Mouse (Mus musculus) forebrain, embryonic 10.5 days (tissue): Measurements from ENCODE around the gene Pomgnt2. TPM values are rescaled to one million over a fixed set of nuclear protein-coding genes. Genes with fewer than 3 reads are reported as not detected.

ENCODE experiments used
- DNase-seq: peaks from one replicate; pipeline ENCODE4 v3.0.0-alpha.2; 2017; ENCODE audit warnings: low spot score; ENCODE audit errors: extremely low spot score
- H3K27ac ChIP-seq: fragments of 300-500 bp; sonication (generic); 2 replicates; pipeline ENCODE4 v1.5.1; 2016; ENCODE audit warnings: mild to moderate bottlenecking
- H3K27me3 ChIP-seq: fragments of 300-500 bp; sonication (generic); 2 replicates; pipeline ENCODE4 v1.6.1; 2016; ENCODE audit warnings: mild to moderate bottlenecking; ENCODE audit not compliant: poor library complexity, severe bottlenecking
- H3K36me3 ChIP-seq: fragments of 300-500 bp; sonication (generic); replicated peaks from 2 replicates; pipeline ENCODE4 v1.6.1; 2016; ENCODE audit warnings: mild to moderate bottlenecking, moderate library complexity
- H3K4me1 ChIP-seq: fragments of 300-500 bp; sonication (generic); 2 replicates; pipeline ENCODE4 v1.6.1; 2016
- H3K4me3 ChIP-seq: fragments of 300-500 bp; sonication (generic); 2 replicates; pipeline ENCODE4 v1.5.1; 2016; ENCODE audit warnings: mild to moderate bottlenecking, moderate library complexity
- H3K9me3 ChIP-seq: fragments of 300-500 bp; sonication (generic); 2 replicates; pipeline ENCODE4 v1.6.1; 2016; ENCODE audit warnings: mild to moderate bottlenecking, moderate library complexity
- WGBS: fragments of 180-500 bp; shearing (Covaris S2); methylation state at CpG from one replicate; pipeline ENCODE4 v1.1.7; 2016; 5-methylcytosine and 5-hydroxymethylcytosine counted together
- polyA plus RNA-seq: library from polyadenylated mRNA; unstranded; fragments of >200 nt; fragmentation: Nextera tagmentation; extraction: Ambion mirVana; gene quantifications from 2 replicates; pipeline ENCODE4 v1.2.1, GENCODE M21; 2016

Pomgnt2 gene
- polyA plus RNA-seq, 1 experiment from 2014 or later: 12.5 TPM

DNA sequence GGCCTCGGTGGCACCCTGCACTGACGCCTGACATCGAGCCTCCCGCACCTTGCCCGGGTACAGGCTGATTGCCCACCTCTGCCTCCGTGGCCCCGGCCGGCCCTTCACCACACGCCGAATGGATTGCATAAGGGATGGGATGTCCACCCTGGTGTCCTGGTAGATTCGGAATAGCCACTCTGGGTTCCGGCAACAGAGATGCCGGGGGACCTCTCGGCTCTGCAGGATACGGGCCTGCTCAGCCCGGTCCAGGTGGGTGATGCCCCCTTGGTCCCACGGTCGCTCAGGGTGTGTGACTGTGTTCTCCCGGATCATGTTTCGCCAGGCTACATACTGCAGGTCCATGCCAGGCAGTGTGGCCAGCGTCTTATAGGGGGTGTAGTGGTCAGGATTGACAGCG lies 14.7 kb downstream of the Pomgnt2 start:
- H3K4me3 ChIP-seq: no peak overlapping the region
- H3K4me1 ChIP-seq: peaks cover 10% of the 10 kb centered on the region
- H3K27me3 ChIP-seq: no peaks in the 10 kb centered on the region
- no peak overlapping the region for H3K27ac ChIP-seq
- no peaks in the 10 kb centered on the region for H3K9me3 ChIP-seq
- 95% methylated on average over 22 of the region's 22 CpGs for WGBS
- peaks cover 24% of the 10 kb centered on the region for H3K36me3 ChIP-seq
- no peak for DNase-seq

DNA sequence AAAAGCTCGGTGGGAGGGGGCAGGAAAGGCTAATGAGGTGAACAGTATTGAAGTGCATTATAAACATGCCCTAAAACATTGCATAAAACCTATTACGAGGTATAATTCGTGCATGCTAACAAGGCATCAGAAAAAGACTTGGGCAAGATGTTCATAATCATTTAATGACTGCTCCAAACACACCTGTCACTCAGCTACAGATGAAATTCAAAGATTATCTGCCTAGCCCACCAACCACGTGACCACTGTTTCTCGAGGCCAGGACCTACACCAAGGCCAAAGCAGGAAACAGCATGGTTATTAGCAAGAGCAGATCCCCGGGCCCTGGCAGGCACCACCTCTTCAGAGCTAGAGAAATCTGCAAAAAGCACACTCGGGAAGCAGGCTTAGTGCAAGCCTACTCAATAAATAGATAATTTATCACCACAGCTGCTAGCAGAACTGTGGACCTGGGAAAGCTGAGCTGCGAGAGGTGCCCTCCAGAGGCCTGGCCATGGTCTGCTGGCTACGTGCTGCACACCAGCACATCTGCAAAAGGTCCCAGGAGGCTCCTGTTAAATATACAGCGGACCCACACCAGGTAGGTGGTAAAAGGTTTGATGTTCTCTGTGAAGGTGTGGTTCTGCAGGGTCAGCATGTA lies 15.3 kb downstream of the Pomgnt2 start:
- no peak for DNase-seq
- 89% methylated on average over 10 of the region's 10 CpGs for WGBS
- Histone ChIP-seq H3K4me3 (no peak overlapping the region), H3K27ac (no peak overlapping the region), H3K27me3 (no peaks in the 10 kb centered on the region), H3K4me1 (peaks cover 10% of the 10 kb centered on the region), H3K9me3 (no peaks in the 10 kb centered on the region), H3K36me3 (peaks cover 24% of the 10 kb centered on the region)

DNA sequence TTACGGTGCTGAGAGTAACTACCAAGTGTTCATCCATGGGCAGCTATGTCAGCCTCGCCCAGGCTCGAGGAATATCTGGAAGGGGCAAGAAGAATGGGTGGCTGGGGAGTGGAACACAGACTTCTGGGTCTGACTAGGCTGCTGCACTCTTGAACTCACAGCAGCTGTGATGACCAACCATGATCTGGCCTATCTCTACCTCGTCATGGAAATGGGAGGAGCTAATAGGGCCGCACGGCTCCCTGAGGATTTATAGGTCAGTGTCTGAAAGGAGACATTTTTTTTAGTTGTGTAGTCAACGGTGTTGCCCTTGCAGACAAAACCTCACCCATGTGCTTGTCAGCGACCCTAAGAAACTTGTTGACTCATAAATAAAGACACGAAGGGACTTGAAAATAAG lies 15.9 kb downstream of the Pomgnt2 start:
- H3K9me3 ChIP-seq: no peaks in the 10 kb centered on the region
- H3K36me3 ChIP-seq: peaks cover 24% of the 10 kb centered on the region
- H3K4me1 ChIP-seq: peaks cover 10% of the 10 kb centered on the region
- H3K27ac ChIP-seq: no peak overlapping the region
- no peak for DNase-seq
- no peaks in the 10 kb centered on the region for H3K27me3 ChIP-seq
- 90% methylated on average over 9 of the region's 9 CpGs for WGBS
- no peak overlapping the region for H3K4me3 ChIP-seq

GRCm38 (mm10) chr9:121975321-121975720 lies 21.6 kb downstream of the Pomgnt2 start:
- DNase-seq: no peak
- WGBS: 73% methylated on average over 2 of the region's 2 CpGs
- no peaks in the 10 kb centered on the region for H3K4me1 ChIP-seq
- H3K4me3 ChIP-seq: no peak overlapping the region
- no peaks in the 10 kb centered on the region for H3K9me3 ChIP-seq
- no peak overlapping the region for H3K27ac ChIP-seq
- H3K36me3 ChIP-seq: no peaks in the 10 kb centered on the region
- H3K27me3 ChIP-seq: no peaks in the 10 kb centered on the region

DNA sequence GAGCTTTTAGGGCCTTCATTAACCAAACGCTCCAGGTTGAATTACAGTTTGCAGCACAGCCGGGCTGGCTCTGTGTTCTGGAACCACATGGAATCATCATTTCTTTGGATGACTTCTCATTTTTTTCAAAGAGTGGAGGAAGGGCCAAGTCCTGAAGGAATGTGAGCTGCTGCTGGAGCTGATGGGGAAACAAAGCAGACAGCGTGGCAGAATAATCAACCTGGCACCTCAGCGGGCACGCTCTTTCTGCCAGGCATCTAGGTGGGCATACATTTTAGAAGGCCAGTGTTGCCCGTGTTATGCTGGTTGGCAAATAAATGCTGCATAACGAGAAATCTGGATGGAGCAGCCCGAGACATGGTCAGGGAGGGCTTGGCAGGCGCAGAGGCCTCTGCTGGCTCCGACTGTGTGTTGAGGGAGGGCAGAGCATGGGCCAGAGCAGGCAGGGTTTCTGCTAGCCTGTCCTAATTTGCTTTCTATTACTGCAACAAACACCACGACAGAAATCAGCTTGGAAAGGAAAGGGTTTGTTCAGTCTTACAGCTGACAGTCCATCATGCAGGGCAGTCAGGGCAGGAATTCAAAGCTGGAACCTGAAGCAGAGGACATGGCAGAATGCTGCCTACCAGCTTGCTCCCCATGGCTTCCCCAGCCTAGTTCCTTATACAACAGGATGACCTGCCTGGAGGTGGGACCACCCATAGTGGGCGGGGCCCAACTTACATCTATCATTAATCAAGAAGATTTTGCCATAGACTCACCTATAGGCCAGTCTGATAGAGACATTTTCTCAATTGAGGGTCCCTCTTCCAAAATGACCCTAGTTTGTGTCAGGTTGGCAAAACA lies 22.5 kb downstream of the Pomgnt2 start:
- no peaks in the 10 kb centered on the region for H3K36me3 ChIP-seq
- DNase-seq: no peak
- H3K4me1 ChIP-seq: no peaks in the 10 kb centered on the region
- no peaks in the 10 kb centered on the region for H3K9me3 ChIP-seq
- 88% methylated on average over 12 of the region's 12 CpGs for WGBS
- no peaks in the 10 kb centered on the region for H3K27me3 ChIP-seq
- no peak overlapping the region for H3K27ac ChIP-seq
- no peak overlapping the region for H3K4me3 ChIP-seq

DNA sequence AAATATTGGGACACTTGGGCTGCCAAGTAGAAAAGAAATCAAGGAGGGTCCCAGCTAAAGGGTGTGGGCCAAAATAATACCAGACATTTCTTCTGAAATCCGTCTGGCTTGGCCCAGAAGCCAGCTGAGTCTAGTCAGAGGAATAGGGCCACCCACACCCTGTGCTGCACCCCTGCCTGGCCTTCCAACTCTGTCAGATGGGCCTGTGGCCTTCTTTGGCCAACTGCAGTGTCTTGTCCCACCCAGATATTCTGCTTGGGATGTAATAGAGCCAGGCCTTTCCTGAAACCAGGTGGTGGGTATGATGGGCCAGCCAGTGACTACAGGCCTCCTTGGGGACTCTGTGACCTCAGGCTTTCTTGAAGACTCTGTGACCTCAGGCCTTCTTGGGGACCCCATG lies 23.7 kb downstream of the Pomgnt2 start:
- no peak overlapping the region for H3K27ac ChIP-seq
- 67% methylated on average over 1 of the region's 1 CpGs for WGBS
- no peak for DNase-seq
- no peaks in the 10 kb centered on the region for H3K9me3 ChIP-seq
- H3K36me3 ChIP-seq: no peaks in the 10 kb centered on the region
- no peaks in the 10 kb centered on the region for H3K27me3 ChIP-seq
- H3K4me3 ChIP-seq: no peak overlapping the region
- H3K4me1 ChIP-seq: no peaks in the 10 kb centered on the region

DNA sequence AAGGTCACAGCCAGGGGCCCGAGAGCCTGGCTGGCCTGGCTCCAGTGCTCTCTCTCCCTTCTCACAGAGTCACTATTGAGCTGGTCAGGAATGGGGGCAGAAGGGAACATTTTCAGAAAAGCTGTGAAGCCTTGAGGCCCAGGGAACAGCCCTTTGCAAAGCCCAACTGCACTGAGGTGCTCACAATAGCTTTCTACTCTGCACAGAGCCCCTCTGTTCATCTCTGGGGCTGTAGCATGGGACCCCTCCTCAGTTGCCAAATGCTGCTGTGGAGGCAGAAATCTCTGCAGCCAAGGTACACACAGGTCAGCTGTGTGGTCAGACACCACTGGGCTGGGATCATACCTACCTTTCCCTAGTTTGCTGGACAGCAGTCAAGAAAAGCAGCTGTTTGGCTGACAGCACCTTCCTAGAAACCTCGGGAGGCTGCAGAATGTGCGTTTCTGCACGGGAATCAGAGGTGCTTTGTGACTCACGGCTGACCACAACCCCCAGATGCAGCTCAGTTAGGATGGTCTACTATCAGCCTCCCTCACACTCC lies 27.0 kb downstream of the Pomgnt2 start:
- Histone ChIP-seq H3K9me3 (no peaks in the 10 kb centered on the region), H3K36me3 (no peaks in the 10 kb centered on the region), H3K27me3 (no peaks in the 10 kb centered on the region), H3K27ac (no peak overlapping the region), H3K4me3 (no peak overlapping the region), H3K4me1 (no peaks in the 10 kb centered on the region)
- WGBS: 77% methylated on average over 5 of the region's 5 CpGs
- DNase-seq: no peak

- Histone ChIP-seq H3K36me3 (no peaks in the 10 kb centered on the region), H3K9me3 (no peaks in the 10 kb centered on the region), H3K27ac (no peak overlapping the region), H3K27me3 (no peaks in the 10 kb centered on the region), H3K4me3 (no peak overlapping the region), H3K4me1 (no peaks in the 10 kb centered on the region)
- DNase-seq: no peak
- 88% methylated on average over 5 of the region's 5 CpGs for WGBS
Observed at GRCm38 (mm10) chr9:121968258-121968657, 28.7 kb downstream of the Pomgnt2 start.

GRCm38 (mm10) chr9:121964941-121965340 lies 32.0 kb downstream of the Pomgnt2 start:
- no peaks in the 10 kb centered on the region for H3K27me3 ChIP-seq
- DNase-seq: no peak
- no peaks in the 10 kb centered on the region for H3K36me3 ChIP-seq
- WGBS: 93% methylated on average over 7 of the region's 7 CpGs
- no peak overlapping the region for H3K27ac ChIP-seq
- no peaks in the 10 kb centered on the region for H3K9me3 ChIP-seq
- H3K4me1 ChIP-seq: peaks cover 11% of the 10 kb centered on the region
- H3K4me3 ChIP-seq: no peak overlapping the region

DNA sequence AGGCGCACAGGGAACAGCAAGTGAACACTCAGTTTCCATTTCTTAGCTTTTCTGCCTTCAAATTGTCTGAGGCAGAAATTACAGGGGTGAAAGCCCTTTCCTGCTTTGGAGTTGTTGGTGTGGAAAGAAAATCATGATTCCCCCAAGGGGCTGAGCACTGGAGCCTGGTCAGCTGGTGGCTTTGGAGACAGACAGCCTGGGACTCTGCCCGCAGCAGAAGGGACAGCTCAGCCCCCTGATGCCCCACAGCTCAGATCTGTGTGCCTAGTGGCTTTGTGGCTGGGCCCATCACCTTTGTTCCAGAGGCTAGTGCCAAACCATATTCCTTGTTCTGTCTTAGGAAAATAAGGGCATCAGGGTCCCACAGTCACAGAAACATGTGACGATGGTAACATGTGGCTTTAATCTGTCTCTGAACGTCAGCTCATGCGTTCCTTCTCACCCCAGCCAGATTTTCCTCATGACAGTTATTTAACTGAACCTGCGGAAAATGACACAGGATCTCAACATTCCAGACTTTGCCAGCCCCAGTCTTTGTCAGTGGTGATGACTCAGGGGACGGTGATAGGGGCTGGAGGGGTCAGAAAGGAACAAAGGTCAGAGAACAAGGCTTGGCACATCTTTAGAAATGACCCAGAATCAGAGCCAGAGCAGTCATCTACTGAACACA lies 36.8 kb downstream of the Pomgnt2 start:
- 63% methylated on average over 7 of the region's 7 CpGs for WGBS

DNA sequence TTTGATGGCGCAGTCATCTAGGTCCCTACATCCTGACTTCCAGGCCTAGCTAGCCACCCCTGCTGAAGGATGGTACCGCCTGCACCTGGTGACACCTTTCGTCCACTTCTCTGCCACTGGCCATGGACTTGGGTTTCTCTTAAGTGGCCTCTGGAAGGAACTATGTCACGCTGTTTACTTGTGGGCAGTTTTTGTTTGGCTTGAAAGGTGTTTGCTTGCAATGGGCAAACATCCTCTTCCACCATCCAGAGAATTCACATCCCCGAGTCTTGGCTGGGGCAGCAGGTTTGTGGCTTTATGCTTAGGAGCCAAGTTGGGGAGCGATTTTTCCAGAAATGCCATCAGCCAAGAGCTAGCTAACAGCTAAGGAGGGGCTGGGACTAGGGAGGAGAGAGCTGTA lies 44.3 kb downstream of the Pomgnt2 start:
- H3K36me3 ChIP-seq: no peaks in the 10 kb centered on the region
- no peak overlapping the region for H3K27ac ChIP-seq
- no peak for DNase-seq
- H3K4me1 ChIP-seq: peaks cover 17% of the 10 kb centered on the region
- H3K9me3 ChIP-seq: no peaks in the 10 kb centered on the region
- no peak overlapping the region for H3K4me3 ChIP-seq
- WGBS: 90% methylated on average over 6 of the region's 6 CpGs
- no peaks in the 10 kb centered on the region for H3K27me3 ChIP-seq

More for the DNA sequence above, 36.8 kb downstream of the Pomgnt2 start:
- no peaks in the 10 kb centered on the region for H3K36me3 ChIP-seq
- H3K4me1 ChIP-seq: peaks cover 27% of the 10 kb centered on the region
- H3K27ac ChIP-seq: peak overlapping the region; percentile 11; the same call in 1 of the 2 replicates
- H3K9me3 ChIP-seq: no peaks in the 10 kb centered on the region
- no peak for DNase-seq
- no peaks in the 10 kb centered on the region for H3K27me3 ChIP-seq
- H3K4me3 ChIP-seq: no peak overlapping the region

GRCm38 (mm10) chr9:121951114-121951423 lies 45.8 kb downstream of the Pomgnt2 start:
- no peaks in the 10 kb centered on the region for H3K9me3 ChIP-seq
- H3K4me3 ChIP-seq: peak overlapping the region; percentile 31

More at GRCm38 (mm10) chr9:121951114-121951423, 45.8 kb downstream of the Pomgnt2 start:
- no peak for DNase-seq
- Histone ChIP-seq H3K27ac (peak overlapping the region; percentile 74), H3K27me3 (no peaks in the 10 kb centered on the region), H3K36me3 (no peaks in the 10 kb centered on the region), H3K4me1 (peaks cover 14% of the 10 kb centered on the region)
- 36% methylated on average over 4 of the region's 4 CpGs for WGBS
